Mouse (Mus musculus): ENCODE data around the gene Kirrel2. TPM values are rescaled to one million over a fixed set of nuclear protein-coding genes. Genes with fewer than 3 reads are reported as not detected.

The Kirrel2 gene
- total RNA-seq, 2 experiments from 2014 or later = 15.0 to 20.4 TPM

DNA sequence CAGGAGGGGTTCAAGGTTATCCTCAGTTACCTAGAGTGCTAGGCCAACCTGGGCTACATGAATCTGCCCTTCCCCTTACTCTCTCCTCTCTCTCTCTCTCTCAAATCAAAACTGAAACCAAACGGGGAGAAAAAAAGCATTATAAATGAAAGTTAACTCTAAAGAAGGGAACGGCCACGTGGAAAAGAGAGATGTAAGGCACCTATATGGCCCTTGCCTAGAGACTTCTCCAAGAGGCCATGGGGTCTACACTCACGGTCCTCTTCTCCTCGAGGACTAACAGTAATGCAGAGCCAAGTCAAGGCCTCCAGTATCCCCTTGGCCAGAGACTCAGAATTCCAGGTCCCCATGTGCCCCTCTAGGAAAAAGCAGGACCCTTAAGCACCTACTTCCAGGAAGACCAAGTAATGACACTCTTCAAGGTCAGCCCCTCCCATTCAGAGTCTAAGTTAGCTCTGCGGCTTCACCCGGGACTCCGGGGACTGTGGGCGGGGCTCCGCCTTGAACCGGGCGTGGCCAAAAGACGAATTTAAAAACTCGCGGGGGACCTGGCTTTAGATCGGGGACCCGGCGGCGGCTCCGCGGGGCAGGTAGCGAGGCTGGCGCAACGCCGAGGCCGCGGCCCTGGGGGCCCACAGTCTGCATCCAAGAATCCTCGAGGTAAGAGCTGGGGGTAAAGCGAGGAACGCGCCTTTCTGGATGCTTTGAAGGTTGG, 36.2 kb downstream of the Kirrel2 start, which contains the start of gene Nfkbid:
Gene Nfkbid (plus strand): TSS at position 558 of the 715 bp plus-strand sequence.
- peak in 1 of 2 experiments; percentile 44 for DNase-seq (ENCODE audit: low spot score in 2 of 2)
- TF ChIP-seq CTCF (conservative IDR thresholded peaks at IDR 0.05) = no peak
- Histone ChIP-seq H3K4me3 (peak within 1 kb of the TSS; percentile 61), H3K27ac (peak within 1 kb of the TSS; percentile 81)

DNA sequence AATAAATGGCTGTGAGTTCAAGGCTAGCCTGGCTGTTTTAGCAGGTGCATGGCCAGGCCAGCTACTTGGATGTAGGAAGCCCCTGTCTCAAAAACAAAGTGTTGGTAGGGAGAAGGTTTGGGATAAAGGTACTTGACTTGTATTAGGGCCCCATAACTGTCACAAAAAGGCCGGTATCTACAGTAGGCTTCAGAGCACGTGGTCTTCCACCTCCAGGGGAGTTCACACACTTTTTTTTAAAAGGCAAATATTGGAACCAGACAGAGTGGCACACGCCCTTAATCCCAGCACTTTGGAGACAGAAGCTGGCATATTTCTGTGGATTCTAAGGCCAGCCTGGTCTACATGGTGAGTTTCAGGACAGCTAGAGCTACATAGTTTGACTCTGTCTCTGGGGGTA, 36.8 kb downstream of the Kirrel2 start:
- no peak for DNase-seq (ENCODE audit: low spot score in 2 of 2)
- Histone ChIP-seq H3K27ac (no peak overlapping the region), H3K4me3 (no peak overlapping the region)
- no peak for TF ChIP-seq CTCF (conservative IDR thresholded peaks at IDR 0.05)

DNA sequence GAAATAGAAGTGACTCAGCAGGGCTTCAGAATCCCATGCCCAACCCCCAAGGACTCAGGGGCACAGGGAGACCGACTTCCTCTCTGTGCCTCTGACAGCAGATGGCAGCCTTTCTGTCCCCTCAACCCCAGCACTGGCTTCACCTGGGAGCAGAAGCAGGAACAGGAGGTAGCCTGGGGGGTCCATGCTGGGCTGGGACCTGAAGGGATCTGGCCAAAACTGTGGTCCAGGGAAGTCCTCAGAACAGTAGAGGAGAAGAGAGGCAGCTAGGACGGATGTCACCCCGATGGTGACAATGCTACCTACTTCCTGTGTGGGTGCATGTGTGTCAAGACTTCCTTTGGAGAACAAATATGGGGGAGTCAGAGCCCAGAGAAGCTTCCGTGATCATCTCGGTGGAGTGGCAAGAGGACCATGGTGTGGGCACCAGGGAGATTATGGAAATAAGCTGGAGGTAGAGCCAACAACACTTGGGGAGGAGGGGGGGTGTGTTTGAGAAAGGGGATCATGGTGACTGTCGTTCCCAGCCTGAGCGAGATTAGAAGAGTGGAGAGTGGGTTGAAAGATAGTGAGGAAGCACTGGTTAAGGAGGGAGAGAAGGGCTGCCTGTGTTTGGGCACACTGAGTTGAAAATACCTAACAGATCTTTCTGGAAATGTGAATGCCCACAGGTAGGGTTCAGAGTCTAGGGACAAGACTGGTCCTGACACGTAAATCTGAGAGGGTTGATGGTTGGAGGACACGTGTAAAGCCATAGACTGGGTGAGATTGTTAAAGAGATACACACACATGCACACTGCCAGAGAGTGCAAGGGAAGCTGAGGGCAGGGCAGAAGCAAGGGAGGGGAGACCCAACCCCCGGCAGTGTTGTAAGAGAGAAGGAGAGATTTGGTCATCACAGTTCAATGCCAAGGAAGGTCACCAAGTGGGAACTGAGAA, 37.7 kb downstream of the Kirrel2 start, which contains the start of gene Hcst:
Gene Hcst (minus strand): TSS at position 294 of the 939 bp plus-strand sequence.
- DNase-seq (ENCODE audit: low spot score in 2 of 2) = no peak
- H3K27ac ChIP-seq = no peak within 1 kb of the TSS
- no peak for TF ChIP-seq CTCF (conservative IDR thresholded peaks at IDR 0.05)
- H3K4me3 ChIP-seq = no peak within 1 kb of the TSS

DNA sequence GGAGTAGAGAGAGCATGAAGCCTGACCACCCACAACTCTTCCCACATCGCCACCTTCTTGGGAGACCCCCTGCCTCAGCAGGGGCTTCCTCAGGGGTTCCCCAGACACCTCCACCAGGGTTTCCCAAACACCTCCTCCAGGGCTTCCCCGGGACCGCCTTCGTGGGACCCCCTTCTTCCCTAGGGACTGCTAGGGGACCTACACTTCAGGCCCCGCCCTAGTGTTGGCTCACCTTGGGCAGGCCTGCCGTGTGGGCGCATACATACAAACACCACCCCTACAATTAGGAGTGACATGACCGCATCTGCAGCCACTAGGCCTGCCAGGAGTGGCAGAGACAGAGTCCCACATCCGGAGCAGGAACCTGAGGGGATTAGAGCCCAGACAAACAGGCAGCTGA, 39.6 kb downstream of the Kirrel2 start:
- Histone ChIP-seq H3K4me3 (no peak overlapping the region), H3K27ac (no peak overlapping the region)
- no peak for TF ChIP-seq CTCF (conservative IDR thresholded peaks at IDR 0.05)
- DNase-seq (ENCODE audit: low spot score in 2 of 2) = no peak

DNA sequence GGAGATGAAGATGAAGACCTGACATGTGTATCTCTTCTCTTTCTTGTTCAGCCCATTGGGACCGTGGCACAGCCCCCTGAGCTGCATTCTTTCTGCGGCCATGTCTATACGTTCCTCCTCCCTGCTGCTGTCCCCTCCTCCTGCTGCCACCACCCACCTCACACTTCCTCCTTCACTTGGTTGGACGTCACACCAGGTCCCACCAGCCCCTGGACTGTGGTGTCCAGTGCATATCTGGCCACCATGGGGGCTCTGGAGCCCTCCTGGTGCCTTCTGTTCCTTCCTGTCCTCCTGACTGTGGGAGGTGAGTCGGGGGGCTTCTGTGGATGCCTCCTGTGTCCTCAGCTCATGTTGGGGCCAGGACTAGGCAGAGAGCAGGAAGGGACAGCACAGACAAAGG, 43.9 kb downstream of the Kirrel2 start, which contains the start of gene Tyrobp:
Gene Tyrobp (plus strand): TSS at position 165 of the 400 bp plus-strand sequence.
- peak within 1 kb of the TSS; percentile 46; the same call in 1 of the 2 replicates for H3K27ac ChIP-seq
- TF ChIP-seq CTCF (conservative IDR thresholded peaks at IDR 0.05) = no peak
- no peak within 1 kb of the TSS; the same call in 1 of the 2 replicates for H3K4me3 ChIP-seq
- DNase-seq (ENCODE audit: low spot score in 2 of 2) = no peak

DNA sequence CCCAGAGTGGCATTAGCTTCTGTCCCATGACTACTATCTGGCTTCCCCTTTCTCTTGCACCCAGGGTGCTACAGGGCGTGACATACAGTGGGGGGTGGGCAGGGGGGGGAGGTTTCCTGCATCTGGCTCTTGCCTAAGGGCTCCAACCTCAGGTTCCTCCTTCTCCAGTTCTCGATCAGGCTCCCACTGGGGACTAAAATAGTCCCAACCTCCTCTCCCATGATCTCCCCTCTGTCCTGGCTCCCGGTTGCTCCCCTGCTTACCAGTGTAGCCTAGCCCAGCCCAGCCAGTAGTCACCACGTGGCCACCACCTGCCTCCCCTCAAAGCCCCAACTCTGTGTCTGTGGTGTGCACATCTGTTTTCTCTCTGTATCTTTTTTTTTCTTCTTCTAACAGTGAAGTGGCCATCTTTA, 44.7 kb downstream of the Kirrel2 start:
- no peak for TF ChIP-seq CTCF (conservative IDR thresholded peaks at IDR 0.05)
- no peak overlapping the region for H3K4me3 ChIP-seq
- DNase-seq (ENCODE audit: low spot score in 2 of 2) = no peak
- peak overlapping the region; percentile 46; the same call in 1 of the 2 replicates for H3K27ac ChIP-seq

DNA sequence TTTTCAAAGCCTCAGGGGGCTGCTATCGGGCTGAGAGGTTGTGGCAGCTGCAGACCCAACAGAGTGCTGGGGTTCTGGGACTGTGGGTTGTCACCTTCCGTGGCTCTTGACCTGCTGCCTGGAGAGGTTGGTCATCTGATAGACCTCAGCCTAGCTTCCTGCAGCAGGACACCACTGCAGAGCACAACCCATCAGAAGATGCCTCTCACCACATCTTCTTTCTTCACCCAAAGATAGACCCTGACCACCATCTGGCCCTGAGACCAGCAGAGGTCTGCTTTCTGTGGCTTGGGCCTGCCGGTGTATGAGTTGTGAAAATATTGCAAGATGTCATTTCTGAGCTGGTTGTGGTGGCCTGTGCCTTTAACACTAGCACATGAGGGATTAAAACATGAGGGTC, 46.5 kb downstream of the Kirrel2 start:
- no peak for DNase-seq (ENCODE audit: low spot score in 2 of 2)
- Histone ChIP-seq H3K27ac (no peak overlapping the region), H3K4me3 (no peak overlapping the region)
- no peak for TF ChIP-seq CTCF (conservative IDR thresholded peaks at IDR 0.05)

DNA sequence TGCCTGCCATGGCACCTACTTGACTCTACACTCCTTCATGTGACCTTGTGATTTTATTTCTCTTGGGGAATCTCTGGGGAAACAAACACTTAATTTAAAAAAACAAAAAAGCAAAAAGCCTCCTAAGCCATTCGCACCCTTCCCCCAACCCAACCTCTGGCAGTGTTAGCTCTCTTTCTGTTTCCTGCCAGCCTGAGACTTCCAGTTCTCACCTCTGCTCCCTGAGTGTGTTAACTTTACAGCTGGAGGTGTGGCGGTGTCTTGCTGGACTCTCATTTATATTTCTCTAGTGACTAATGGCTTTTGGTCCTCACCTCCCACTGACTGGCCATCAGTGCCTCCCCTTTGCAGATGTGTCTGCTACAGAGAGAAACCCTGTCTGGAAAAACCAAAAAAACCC, 47.7 kb downstream of the Kirrel2 start:
- Histone ChIP-seq H3K4me3 (no peak overlapping the region), H3K27ac (no peak overlapping the region)
- TF ChIP-seq CTCF (conservative IDR thresholded peaks at IDR 0.05) = no peak
- no peak for DNase-seq (ENCODE audit: low spot score in 2 of 2)

DNA sequence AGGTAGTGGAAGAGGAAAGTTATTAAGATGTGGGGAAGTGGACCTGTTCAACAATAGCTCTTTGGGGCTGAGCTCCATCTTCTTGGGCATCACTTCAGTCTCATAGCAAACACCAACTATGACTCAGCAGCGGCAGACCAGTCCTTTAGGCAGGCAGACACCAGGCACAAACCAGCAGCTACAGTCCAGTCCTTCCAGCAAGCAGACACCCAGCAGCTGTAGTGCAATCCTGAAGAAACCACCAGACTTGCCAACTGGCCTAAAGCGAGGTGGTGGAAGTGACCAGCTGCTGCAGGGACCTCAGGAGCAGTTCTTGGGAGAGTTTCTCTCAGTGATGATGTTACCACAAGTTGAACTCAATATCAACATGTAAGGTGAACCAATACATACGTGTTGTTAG, 48.9 kb downstream of the Kirrel2 start:
- H3K4me3 ChIP-seq = no peak overlapping the region
- H3K27ac ChIP-seq = no peak overlapping the region
- DNase-seq (ENCODE audit: low spot score in 2 of 2) = no peak
- TF ChIP-seq CTCF (conservative IDR thresholded peaks at IDR 0.05) = no peak

DNA sequence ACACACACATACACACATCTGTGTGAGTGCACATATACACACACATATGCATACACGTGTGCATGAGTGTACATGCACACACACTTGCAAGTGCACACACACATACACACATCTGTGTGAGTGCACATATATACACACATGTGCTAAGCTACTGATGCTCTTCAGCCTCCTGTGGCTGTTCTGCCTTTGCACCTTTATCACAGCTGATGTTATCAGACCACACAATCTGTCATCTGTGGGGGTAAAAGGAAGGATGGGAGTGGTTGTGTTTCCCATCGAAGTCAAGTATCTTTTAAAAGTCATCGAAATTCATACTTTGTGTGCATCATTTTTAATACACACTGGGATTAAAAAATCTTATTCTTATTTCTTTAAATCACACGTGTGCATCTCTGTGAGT, 55.1 kb downstream of the Kirrel2 start:
- DNase-seq (ENCODE audit: low spot score in 2 of 2) = no peak
- H3K27ac ChIP-seq = no peak overlapping the region
- no peak for TF ChIP-seq CTCF (conservative IDR thresholded peaks at IDR 0.05)

DNA sequence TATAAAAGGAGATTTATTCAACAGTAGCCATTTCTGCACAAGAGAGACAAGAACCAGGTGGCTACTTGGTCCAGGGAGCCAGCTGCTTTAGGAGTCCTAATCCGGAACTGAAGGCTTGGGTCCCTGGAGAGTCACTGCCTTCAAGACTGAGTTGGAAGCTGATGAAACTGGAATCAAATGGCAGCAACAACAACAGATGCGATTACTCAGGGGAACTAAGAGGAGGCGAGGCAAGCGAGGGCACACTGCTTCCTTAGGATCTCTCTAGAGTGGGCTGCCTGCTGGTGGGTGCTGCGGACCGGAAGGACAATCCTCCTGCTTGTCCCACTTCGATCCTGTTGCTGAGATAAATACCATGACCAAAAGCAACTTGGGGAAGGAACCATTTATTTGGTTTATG, 57.8 kb downstream of the Kirrel2 start:
- H3K4me3 ChIP-seq = no peak overlapping the region
- TF ChIP-seq CTCF (conservative IDR thresholded peaks at IDR 0.05) = no peak
- no peak overlapping the region for H3K27ac ChIP-seq
- DNase-seq (ENCODE audit: low spot score in 2 of 2) = no peak

More for the DNA sequence above, 55.1 kb downstream of the Kirrel2 start:
- H3K4me3 ChIP-seq = no peak overlapping the region

Other genes with a start within 250 kb of the Kirrel2 start
- 10 to 100 TPM; 59.6 to 59.8 TPM for gene Polr2i, start 225.7 kb downstream of the Kirrel2 start, total RNA-seq (2021)
- gene Tbcb, start 225.4 kb downstream of the Kirrel2 start, total RNA-seq (2021) = 100 to 1,000 TPM; 113 to 116 TPM
- not detected for gene Ovol3, start 222.0 kb downstream of the Kirrel2 start, total RNA-seq (2021)
- under 1 TPM; 0.44 to 0.56 TPM for gene Thap8, start 177.6 kb downstream of the Kirrel2 start, total RNA-seq (2021)
- gene Wdr62, start 177.3 kb downstream of the Kirrel2 start, total RNA-seq (2021) = 1 to 10 TPM in 1 of 2 experiments, under 1 TPM in 1; 1.00 to 1.4 TPM
- gene Clip3, start 166.0 kb downstream of the Kirrel2 start, total RNA-seq (2021) = 100 to 1,000 TPM; 453 to 474 TPM
- gene Alkbh6, start 149.0 kb downstream of the Kirrel2 start, total RNA-seq (2021) = 10 to 100 TPM; 50.8 to 51.8 TPM
- 10 to 100 TPM in 1 of 2 experiments, 1 to 10 TPM in 1; 9.4 to 14.2 TPM for gene Syne4, start 142.9 kb downstream of the Kirrel2 start, total RNA-seq (2021)
- under 1 TPM; 0.41 to 0.81 TPM for gene E130208F15Rik, start 135.9 kb downstream of the Kirrel2 start, total RNA-seq (2021)
- 1 to 10 TPM; 6.7 to 7.3 TPM for gene Sdhaf1, start 133.8 kb downstream of the Kirrel2 start, total RNA-seq (2021)
- gene Lrfn3, start 94.9 kb downstream of the Kirrel2 start, total RNA-seq (2021) = 10 to 100 TPM; 32.4 to 34.6 TPM
- gene Tyrobp, start 43.9 kb downstream of the Kirrel2 start, total RNA-seq (2021) = 10 to 100 TPM; 26.7 to 32.6 TPM
- gene Hcst, start 37.8 kb downstream of the Kirrel2 start, total RNA-seq (2021) = 1 to 10 TPM in 1 of 2 experiments, not detected in 1; 1.5 TPM
- gene Nfkbid, start 36.0 kb downstream of the Kirrel2 start, total RNA-seq (2021) = 1 to 10 TPM; 2.8 to 3.0 TPM
- gene Aplp1, start 12.2 kb downstream of the Kirrel2 start, total RNA-seq (2021) = 1,000 to 10,000 TPM; 1,283 to 1,305 TPM
- 1 to 10 TPM; 1.2 to 1.3 TPM for gene Nphs1, start 625 bp upstream of the Kirrel2 start, total RNA-seq (2021)
- gene Prodh2, start 35.9 kb upstream of the Kirrel2 start, total RNA-seq (2021) = not detected
- gene Arhgap33, start 77.4 kb upstream of the Kirrel2 start, total RNA-seq (2021) = 100 to 1,000 TPM; 101 to 119 TPM
- gene Hspb6, start 94.5 kb upstream of the Kirrel2 start, total RNA-seq (2021) = 1 to 10 TPM; 2.7 to 4.8 TPM
- 1 to 10 TPM; 4.0 to 4.1 TPM for gene Proser3, start 94.6 kb upstream of the Kirrel2 start, total RNA-seq (2021)
- 10 to 100 TPM; 45.5 to 47.6 TPM for gene Lin37, start 102.1 kb upstream of the Kirrel2 start, total RNA-seq (2021)
- gene U2af1l4, start 105.6 kb upstream of the Kirrel2 start, total RNA-seq (2021) = 10 to 100 TPM; 71.4 to 90.8 TPM
- 10 to 100 TPM in 1 of 2 experiments, 1 to 10 TPM in 1; 9.0 to 11.4 TPM for gene Gm49396, start 105.7 kb upstream of the Kirrel2 start, total RNA-seq (2021)
- 10 to 100 TPM; 79.9 to 92.3 TPM for gene Psenen, start 105.9 kb upstream of the Kirrel2 start, total RNA-seq (2021)
- gene Igflr1, start 107.7 kb upstream of the Kirrel2 start, total RNA-seq (2021) = 1 to 10 TPM; 6.4 to 6.5 TPM
- gene Kmt2b, start 131.0 kb upstream of the Kirrel2 start, total RNA-seq (2021) = 10 to 100 TPM; 49.8 to 57.5 TPM
- gene Zbtb32, start 141.2 kb upstream of the Kirrel2 start, total RNA-seq (2021) = not detected
- under 1 TPM in 1 of 2 experiments, not detected in 1; 0.69 TPM for gene Upk1a, start 155.2 kb upstream of the Kirrel2 start, total RNA-seq (2021)
- 100 to 1,000 TPM; 552 to 568 TPM for gene Cox6b1, start 168.5 kb upstream of the Kirrel2 start, total RNA-seq (2021)
- not detected for gene Etv2, start 178.2 kb upstream of the Kirrel2 start, total RNA-seq (2021)
- 10 to 100 TPM; 69.5 to 72.6 TPM for gene Rbm42, start 192.6 kb upstream of the Kirrel2 start, total RNA-seq (2021)
- gene Haus5, start 207.3 kb upstream of the Kirrel2 start, total RNA-seq (2021) = 1 to 10 TPM; 6.6 to 6.8 TPM
- not detected for gene Pmis2, start 213.9 kb upstream of the Kirrel2 start, total RNA-seq (2021)
- not detected for gene 2200002J24Rik, start 241.2 kb upstream of the Kirrel2 start, total RNA-seq (2021)

Data from layer of hippocampus, adult 2 months (tissue).